In the genomic region with DNA sequence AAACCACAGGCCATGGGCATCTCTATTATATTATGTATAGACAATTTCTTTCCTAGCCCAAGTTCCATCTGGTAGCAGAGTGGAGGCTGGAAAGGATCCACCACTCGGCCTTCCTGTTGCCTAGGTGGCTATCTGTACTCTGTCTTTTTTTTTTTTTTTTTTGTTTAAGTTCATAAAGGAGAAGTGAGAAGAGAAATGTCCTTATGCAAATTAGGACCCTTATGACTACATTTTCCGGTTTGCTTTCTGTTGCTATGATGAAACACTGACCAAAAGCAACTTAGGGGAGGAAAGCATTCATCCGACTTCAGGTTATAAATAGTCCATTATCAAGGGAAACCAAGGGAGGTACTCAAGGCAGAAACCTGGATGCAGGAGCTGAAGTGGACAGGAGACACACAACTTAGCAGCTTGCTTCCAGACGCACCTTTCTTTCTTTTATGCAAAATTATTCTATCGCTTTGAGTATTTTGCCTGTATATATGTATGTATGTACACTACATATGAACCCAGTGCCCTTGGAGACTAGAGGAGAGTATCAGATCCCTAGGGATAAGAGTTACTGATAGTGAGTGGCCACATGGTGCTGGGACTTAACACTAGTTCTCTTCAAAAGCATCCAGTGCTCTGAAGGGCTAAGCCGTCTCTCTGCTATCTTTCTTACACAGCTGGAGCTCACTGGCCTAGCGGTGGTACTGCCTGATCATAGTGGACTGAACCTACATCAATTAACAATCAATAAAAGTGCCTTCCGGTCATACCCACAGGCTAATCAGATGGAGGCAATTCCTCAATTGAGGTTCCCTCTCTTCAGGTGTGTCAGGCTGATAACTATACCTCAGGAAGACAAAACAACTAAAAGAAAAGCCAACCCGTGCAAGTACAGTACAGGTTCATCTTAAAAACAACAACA, we compare ENCODE assay signal across 18 mouse cellular contexts. TPM values are rescaled to one million over a fixed set of nuclear protein-coding genes. Genes with fewer than 3 reads are reported as not detected.
A peak's percentile ranks its signal among the peaks of the same experiment; 100 is the strongest.
DNase-seq lines count a peak whose midpoint lies in the region; ATAC-seq and TF ChIP-seq lines count a peak whose summit lies in the region.
"Had no signal": no experiment of that assay in that cellular context is flagged by ENCODE, and none has a peak within 500 bp of the region (broad histone marks: within the 10 kb centered on the region; RNA-seq: fewer than 3 reads in every experiment).

No protein-coding gene starts in this region.

- TF ChIP-seq POLR2A in bone marrow, adult 2 months (IDR thresholded peaks at IDR 0.05; ENCODE audit: borderline replicate concordance, control insufficient read depth, low read depth, low read length), result no peak

- peaks cover 8% of the 10 kb centered on the region for H3K4me1 ChIP-seq in bone marrow, adult 2 months (ENCODE audit: control insufficient read depth, insufficient read depth, low read length)
- H3K4me1 ChIP-seq in liver, embryonic 14.5 days (replicated peaks; ENCODE audit: control insufficient read depth in 2 of 2, insufficient read depth in 2 of 2, low read length in 1 of 2), result peaks cover 9 to 23% of the 10 kb centered on the region in 2 experiments

- no peak overlapping the region for H3K4me2 ChIP-seq in liver, embryonic 14.5 days (ENCODE audit: low read depth)

- DNase-seq in lung, postnatal 36 days, result peak; percentile 20
- DNase-seq in lung, postnatal 25 days (ENCODE audit: low spot score), result no peak
- DNase-seq in liver, embryonic 14.5 days (ENCODE audit: low read depth in 3 of 3, low spot score in 3 of 3), result no peak
- DNase-seq in splenic B cell, adult 2 months (ENCODE audit: low read depth, low spot score), result peak; percentile 83
- no peak for DNase-seq in thymus, postnatal 4 days
- no peak for DNase-seq in cerebellum, adult 8-10 months
- no peak for DNase-seq in right cerebral cortex, postnatal 10 days (ENCODE audit: low spot score in 2 of 2)
- DNase-seq: adrenal gland, adult 2 months; cerebellum, adult 11-12 months; cerebellum, postnatal 36 days; kidney, adult 9 months; kidney, postnatal 36 days; layer of hippocampus, adult 9-11 months; thymus, adult 18-20 months had no signal

- ATAC-seq in liver, embryonic 14.5 days (ENCODE audit: insufficient read depth), result peak; percentile 49; the same call in 1 of the 2 replicates
- ATAC-seq: forebrain, embryonic 16.5 days; midbrain, embryonic 16.5 days had no signal

- H3K36me3 ChIP-seq in liver, embryonic 14.5 days (replicated peaks; ENCODE audit: control insufficient read depth, insufficient read depth, low read depth), result no peaks in the 10 kb centered on the region
- H3K36me3 ChIP-seq in splenic B cell, adult 2 months (ENCODE audit: control insufficient read depth, insufficient read depth, low read length, poor library complexity, severe bottlenecking), result no peaks in the 10 kb centered on the region
- H3K36me3 ChIP-seq: embryonic facial prominence, embryonic 10.5 days had no signal

- 40% methylated on average over 9 of the region's 9 CpGs for WGBS in bone marrow, adult 2 months
- WGBS in liver, embryonic 14.5 days (ENCODE audit: insufficient replicate concordance), result 38% methylated on average over 9 of the region's 9 CpGs

- H3K9ac ChIP-seq in liver, embryonic 14.5 days (replicated peaks), result no peak overlapping the region

- no peak overlapping the region for H3K4me3 ChIP-seq in bone marrow, adult 2 months (replicated peaks; ENCODE audit: control insufficient read depth, low read depth, low read length)
- H3K4me3 ChIP-seq in liver, embryonic 14.5 days (ENCODE audit: insufficient read depth in 1 of 2, low read depth in 2 of 2, low read length in 2 of 2), result no peak overlapping the region
- H3K4me3 ChIP-seq: embryonic facial prominence, embryonic 10.5 days had no signal

- TF ChIP-seq EP300 in liver, embryonic 14.5 days (IDR thresholded peaks at IDR 0.05; ENCODE audit: low read depth), result no peak

- peak overlapping the region; percentile 2; the same call in 1 of the 2 replicates for H3K27ac ChIP-seq in bone marrow, adult 2 months (ENCODE audit: control insufficient read depth, insufficient read depth, low read depth, low read length, poor library complexity)
- H3K27ac ChIP-seq in liver, embryonic 14.5 days, result no peak overlapping the region
- H3K27ac ChIP-seq: embryonic facial prominence, embryonic 10.5 days had no signal

- no peaks in the 10 kb centered on the region for H3K9me3 ChIP-seq in liver, embryonic 14.5 days (ENCODE audit: control insufficient read depth, low read length)
- H3K9me3 ChIP-seq: embryonic facial prominence, embryonic 10.5 days had no signal

- no peak for TF ChIP-seq CTCF in bone marrow, adult 2 months (IDR thresholded peaks at IDR 0.05; ENCODE audit: control insufficient read depth, insufficient read depth, low read length)
- no peak for TF ChIP-seq CTCF in liver, embryonic 14.5 days (IDR thresholded peaks at IDR 0.05; ENCODE audit: low read depth)

- no peaks in the 10 kb centered on the region for H3K27me3 ChIP-seq in liver, embryonic 14.5 days (ENCODE audit: control insufficient read depth, insufficient read depth, low read length)
- no peaks in the 10 kb centered on the region for H3K27me3 ChIP-seq in splenic B cell, adult 2 months (ENCODE audit: control insufficient read depth, insufficient read depth, low read length, poor library complexity, severe bottlenecking)

RNA-seq across cellular contexts. Expression of a gene that starts 28.0 kb away (rescaled TPM):
- 6.8 and 10.2 TPM in 2 replicates for polyA plus RNA-seq in bone marrow, adult 2 months (2011; ENCODE audit: insufficient read depth, insufficient read length, low replicate concordance, missing spikeins)
- polyA plus RNA-seq in liver, embryonic 14.5 days (2012; rRNA removed), result 6.2 and 7.7 TPM in 2 replicates
- polyA plus RNA-seq in liver, embryonic 14.5 days (2014; fragmentation: Nextera tagmentation; extraction: Ambion mirVana), result 12.6 and 13.1 TPM in 2 replicates

Comparison
In these comparisons a context has a peak if more than half of its experiments do, and no peak if none do; other contexts are left out.
1. DNase-seq: peak in lung, postnatal 36 days (single experiment) and splenic B cell, adult 2 months (single experiment); none in lung, postnatal 25 days (single experiment), liver, embryonic 14.5 days (0 of 3), thymus, postnatal 4 days (single experiment), cerebellum, adult 8-10 months (single experiment) and right cerebral cortex, postnatal 10 days (0 of 2).